Mouse (Mus musculus): Measurements from ENCODE around the gene Rab5if. TPM values are rescaled to one million over a fixed set of nuclear protein-coding genes. Genes with fewer than 3 reads are reported as not detected.
"Not testable (repeated sequence)": the region's sequence is repeated elsewhere in the genome, so short reads cannot be mapped to it uniquely, and the experiment has no call there.

Gene Rab5if
- 163 and 172 TPM in 2 replicates for polyA plus RNA-seq (2015; fragmentation: Nextera tagmentation; extraction: Ambion mirVana)

- peak within 1 kb of the TSS; percentile 99 for H3K4me3 ChIP-seq
- ATAC-seq (ENCODE audit: extremely low read depth, insufficient number of reproducible peaks, low FRiP score, low TSS enrichment), result peak; percentile 94
- peak within 1 kb of the TSS; percentile 95 for H3K4me2 ChIP-seq
- H3K36me3 ChIP-seq, result peaks cover 48% of the 10 kb centered on the region
- peak within 1 kb of the TSS; percentile 97 for H3K27ac ChIP-seq (replicated peaks)
- 0% methylated on average over 97 of the region's 98 CpGs for WGBS
- no peaks in the 10 kb centered on the region for H3K9me3 ChIP-seq
- no peaks in the 10 kb centered on the region for H3K27me3 ChIP-seq (replicated peaks)
- H3K4me1 ChIP-seq, result peaks cover 37% of the 10 kb centered on the region
- peak within 1 kb of the TSS; percentile 99 for H3K9ac ChIP-seq
Observed at GRCm38 (mm10) chr2:156862772-156863486, at the start of gene Rab5if. Gene Rab5if, plus strand, starts transcription at chr2:156863128.

- WGBS, result 23% methylated on average over 8 of the region's 8 CpGs
- H3K27me3 ChIP-seq (replicated peaks), result no peaks in the 10 kb centered on the region
Observed at GRCm38 (mm10) chr2:156814344-156814801, 48.6 kb upstream of the Rab5if start.

GRCm38 (mm10) chr2:156814893-156815292, 48.0 kb upstream of the Rab5if start:
- H3K4me1 ChIP-seq, result peaks cover 19% of the 10 kb centered on the region
- H3K9ac ChIP-seq, result 0 out of 2 replicates have a peak overlapping the region, but pooled peaks have one; percentile 17
- H3K27ac ChIP-seq (replicated peaks), result peak overlapping the region; percentile 70
- no peak for ATAC-seq (ENCODE audit: extremely low read depth, insufficient number of reproducible peaks, low FRiP score, low TSS enrichment)
- WGBS, result 27% methylated on average over 5 of the region's 5 CpGs
- H3K36me3 ChIP-seq, result no peaks in the 10 kb centered on the region
- no peak overlapping the region for H3K4me3 ChIP-seq
- H3K4me2 ChIP-seq, result no peak overlapping the region
- no peaks in the 10 kb centered on the region for H3K27me3 ChIP-seq (replicated peaks)
- no peaks in the 10 kb centered on the region for H3K9me3 ChIP-seq

More at GRCm38 (mm10) chr2:156814344-156814801, 48.6 kb upstream of the Rab5if start:
- Histone ChIP-seq H3K27ac (replicated peaks) (peak overlapping the region; percentile 70), H3K4me3 (no peak overlapping the region), H3K9me3 (no peaks in the 10 kb centered on the region), H3K4me1 (peaks cover 22% of the 10 kb centered on the region), H3K4me2 (no peak overlapping the region), H3K9ac (0 out of 2 replicates have a peak overlapping the region, but pooled peaks have one; percentile 17), H3K36me3 (no peaks in the 10 kb centered on the region)
- peak; percentile 37; the same call in 1 of the 2 replicates for ATAC-seq (ENCODE audit: extremely low read depth, insufficient number of reproducible peaks, low FRiP score, low TSS enrichment)

GRCm38 (mm10) chr2:156815412-156815811, 47.5 kb upstream of the Rab5if start:
- no peak overlapping the region for H3K9ac ChIP-seq
- no peak for ATAC-seq (ENCODE audit: extremely low read depth, insufficient number of reproducible peaks, low FRiP score, low TSS enrichment)
- H3K27me3 ChIP-seq (replicated peaks), result no peaks in the 10 kb centered on the region
- H3K4me2 ChIP-seq, result no peak overlapping the region
- H3K36me3 ChIP-seq, result no peaks in the 10 kb centered on the region
- WGBS, result 65% methylated on average over 3 of the region's 3 CpGs
- no peak overlapping the region for H3K4me3 ChIP-seq
- peak overlapping the region; percentile 70; the same call in 1 of the 2 replicates for H3K27ac ChIP-seq (replicated peaks)
- H3K4me1 ChIP-seq, result peaks cover 19% of the 10 kb centered on the region
- H3K9me3 ChIP-seq, result no peaks in the 10 kb centered on the region

- 66% methylated on average over 1 of the region's 1 CpGs for WGBS
- Histone ChIP-seq H3K27ac (replicated peaks) (no peak overlapping the region), H3K4me1 (peaks cover 19% of the 10 kb centered on the region), H3K9me3 (no peaks in the 10 kb centered on the region), H3K4me3 (no peak overlapping the region), H3K36me3 (no peaks in the 10 kb centered on the region), H3K9ac (no peak overlapping the region), H3K27me3 (replicated peaks) (no peaks in the 10 kb centered on the region), H3K4me2 (no peak overlapping the region)
- no peak for ATAC-seq (ENCODE audit: extremely low read depth, insufficient number of reproducible peaks, low FRiP score, low TSS enrichment)
Observed at GRCm38 (mm10) chr2:156816116-156816515, 46.8 kb upstream of the Rab5if start.

GRCm38 (mm10) chr2:156825128-156825527, 37.8 kb upstream of the Rab5if start:
- WGBS, result 86% methylated on average over 6 of the region's 6 CpGs

GRCm38 (mm10) chr2:156834336-156834735, 28.6 kb upstream of the Rab5if start:
- Histone ChIP-seq H3K4me1 (peaks cover 14% of the 10 kb centered on the region), H3K9me3 (peaks cover 34% of the 10 kb centered on the region), H3K9ac (no peak overlapping the region), H3K36me3 (peaks cover 84% of the 10 kb centered on the region), H3K27me3 (replicated peaks) (no peaks in the 10 kb centered on the region), H3K4me3 (no peak overlapping the region), H3K27ac (replicated peaks) (no peak overlapping the region), H3K4me2 (no peak overlapping the region)
- 96% methylated on average over 11 of the region's 11 CpGs for WGBS
- no peak for ATAC-seq (ENCODE audit: extremely low read depth, insufficient number of reproducible peaks, low FRiP score, low TSS enrichment)

More at GRCm38 (mm10) chr2:156825128-156825527, 37.8 kb upstream of the Rab5if start:
- H3K4me1 ChIP-seq; H3K9ac ChIP-seq; ATAC-seq (ENCODE audit: extremely low read depth, insufficient number of reproducible peaks, low FRiP score, low TSS enrichment); H3K4me3 ChIP-seq; H3K4me2 ChIP-seq; H3K9me3 ChIP-seq; H3K27me3 ChIP-seq (replicated peaks); H3K27ac ChIP-seq (replicated peaks): not testable (repeated sequence)
- H3K36me3 ChIP-seq, result peaks cover 14% of the 10 kb centered on the region

- H3K9ac ChIP-seq, result peak overlapping the region; percentile 75
- WGBS, result 61% methylated on average over 6 of the region's 6 CpGs
- H3K4me3 ChIP-seq, result peak overlapping the region; percentile 94
Observed at GRCm38 (mm10) chr2:156838839-156839238, 24.1 kb upstream of the Rab5if start.

GRCm38 (mm10) chr2:156839319-156840191, 23.4 kb upstream of the Rab5if start, which contains the start of gene Tgif2:
Gene Tgif2, plus strand, starts transcription at chr2:156840007.
- H3K27ac ChIP-seq (replicated peaks), result peak within 1 kb of the TSS; percentile 97
- H3K9ac ChIP-seq, result peak within 1 kb of the TSS; percentile 95
- peak; percentile 79 for ATAC-seq (ENCODE audit: extremely low read depth, insufficient number of reproducible peaks, low FRiP score, low TSS enrichment)
- H3K9me3 ChIP-seq, result no peaks in the 10 kb centered on the region
- H3K4me2 ChIP-seq, result peak within 1 kb of the TSS; percentile 81
- peaks cover 36% of the 10 kb centered on the region for H3K36me3 ChIP-seq
- peaks cover 49% of the 10 kb centered on the region for H3K4me1 ChIP-seq
- 1% methylated on average over 61 of the region's 61 CpGs for WGBS
- no peaks in the 10 kb centered on the region for H3K27me3 ChIP-seq (replicated peaks)
- H3K4me3 ChIP-seq, result peak within 1 kb of the TSS; percentile 94

More at GRCm38 (mm10) chr2:156838839-156839238, 24.1 kb upstream of the Rab5if start:
- Histone ChIP-seq H3K27me3 (replicated peaks) (no peaks in the 10 kb centered on the region), H3K27ac (replicated peaks) (peak overlapping the region; percentile 97), H3K4me2 (peak overlapping the region; percentile 81), H3K36me3 (peaks cover 39% of the 10 kb centered on the region), H3K4me1 (peaks cover 42% of the 10 kb centered on the region), H3K9me3 (no peaks in the 10 kb centered on the region)
- no peak for ATAC-seq (ENCODE audit: extremely low read depth, insufficient number of reproducible peaks, low FRiP score, low TSS enrichment)

GRCm38 (mm10) chr2:156840301-156841027, 22.5 kb upstream of the Rab5if start:
- ATAC-seq (ENCODE audit: extremely low read depth, insufficient number of reproducible peaks, low FRiP score, low TSS enrichment), result peak; percentile 15
- Histone ChIP-seq H3K9ac (peak overlapping the region; percentile 95), H3K36me3 (peaks cover 36% of the 10 kb centered on the region), H3K27ac (replicated peaks) (peak overlapping the region; percentile 97), H3K4me2 (peak overlapping the region; percentile 81), H3K27me3 (replicated peaks) (no peaks in the 10 kb centered on the region), H3K4me1 (peaks cover 58% of the 10 kb centered on the region), H3K9me3 (no peaks in the 10 kb centered on the region), H3K4me3 (peak overlapping the region; percentile 94)
- under 1% methylated on average over 78 of the region's 79 CpGs for WGBS

Data from heart, embryonic 13.5 days (tissue).